Mouse (Mus musculus) T-cell, adult 66 days (primary cell): Measurements from ENCODE around the gene Cd68. TPM values are rescaled to one million over a fixed set of nuclear protein-coding genes. Genes with fewer than 3 reads are reported as not detected.

Source experiments
- total RNA-seq, 2 experiments: library from RNA; stranded (reverse); gene quantifications; 3 replicates in 1 of 2; 4 replicates in 1 of 2; pipeline ENCODE4 v1.2.4; 2023

Gene Cd68
- 10 to 100 TPM; 13.1 to 17.2 TPM for total RNA-seq

GRCm38 (mm10) chr11:69665961-69666664, at the start of gene Cd68:
TSS of gene Cd68 (minus strand) at chr11:69666153.

GRCm38 (mm10) chr11:69695361-69696181, 29.6 kb upstream of the Cd68 start, which contains the start of the genes Tnfsf12 and Tnfsfm13:
TSS of gene Tnfsf12 (minus strand) at chr11:69695849.
TSS of gene Tnfsfm13 (minus strand) at chr11:69696098.

DNA sequence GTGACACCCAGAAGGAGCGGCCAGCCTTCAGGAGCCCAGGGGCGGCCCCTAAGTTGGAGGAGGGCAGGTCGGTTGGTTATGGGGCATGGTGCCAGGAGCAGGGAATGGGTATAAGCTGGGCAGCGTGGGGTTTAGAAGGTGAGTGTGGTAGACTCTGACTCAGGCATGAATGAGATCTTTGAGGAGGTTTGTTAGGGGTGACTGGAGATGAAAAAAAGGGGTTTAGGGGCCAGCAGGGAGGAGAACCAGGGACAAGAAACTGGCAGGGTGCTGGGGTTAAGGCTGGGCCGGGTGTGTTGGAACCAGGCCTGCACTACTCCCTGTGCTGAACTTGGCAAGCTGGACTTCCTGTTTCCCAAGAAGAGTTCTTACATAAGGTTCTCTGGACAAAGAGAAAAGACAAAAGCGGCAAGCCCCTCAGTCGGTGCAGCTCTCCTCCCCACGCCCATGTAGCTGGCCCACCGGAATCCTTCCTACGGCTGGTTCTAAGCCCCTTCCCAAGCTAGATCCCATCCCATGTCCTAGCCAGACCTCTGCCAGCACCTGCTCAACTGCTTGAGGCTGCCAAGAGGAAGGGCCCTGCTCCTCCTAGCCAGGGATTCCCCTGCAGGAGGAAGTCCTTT, 19.7 kb upstream of the Cd68 start, which contains the start of gene Tnfsf13:
TSS of gene Tnfsf13 (minus strand) at position 259 of the 623 bp plus-strand sequence.

DNA sequence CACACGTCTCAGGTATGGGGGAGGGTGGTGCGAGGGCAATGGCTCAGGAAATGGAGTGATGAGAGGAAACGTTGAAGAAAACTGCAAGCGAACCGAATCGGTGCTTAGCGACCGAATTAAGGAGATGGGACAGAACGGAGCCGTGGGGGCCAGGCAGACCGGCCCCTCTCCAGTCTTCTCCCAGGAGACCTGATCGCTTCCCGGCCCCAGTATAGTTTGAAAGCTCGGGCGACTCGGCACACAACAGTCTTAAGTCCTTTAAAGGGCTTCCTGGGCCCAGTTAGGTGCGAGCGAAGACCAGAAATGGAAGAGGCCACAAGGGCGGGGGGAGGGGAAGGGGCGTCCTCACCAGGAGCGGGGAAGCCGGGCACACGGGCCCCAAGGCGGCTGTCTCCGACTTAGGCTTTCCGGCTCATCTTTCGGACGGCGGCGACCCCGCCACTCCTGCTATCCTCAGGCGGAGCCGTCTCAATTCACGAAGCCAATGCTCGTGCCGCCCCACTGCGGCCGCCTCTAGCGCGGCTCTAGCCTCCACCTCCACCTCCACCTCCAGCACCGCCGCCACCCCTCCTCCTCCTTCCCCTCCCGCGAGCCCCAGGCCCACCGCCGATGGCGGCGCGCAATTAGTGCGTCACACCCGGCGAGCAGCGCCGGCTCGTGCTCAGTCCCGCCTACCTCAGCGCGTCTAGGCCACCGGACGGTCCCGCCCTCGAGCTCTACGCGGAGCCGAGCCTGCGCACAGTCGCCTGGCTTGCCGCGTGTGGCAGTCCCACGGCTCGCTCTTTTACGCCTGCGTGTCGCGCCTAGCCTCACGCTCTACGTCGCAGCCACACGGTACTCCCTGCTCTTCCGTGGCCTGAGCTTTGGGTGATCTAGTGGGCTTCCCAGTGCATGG, 15.6 kb upstream of the Cd68 start, which contains the start of gene Senp3:
TSS of gene Senp3 (minus strand) at position 771 of the 895 bp plus-strand sequence.

GRCm38 (mm10) chr11:69672211-69672706, 6.3 kb upstream of the Cd68 start, which contains the start of gene Eif4a1:
TSS of gene Eif4a1 (minus strand) at chr11:69672423.

DNA sequence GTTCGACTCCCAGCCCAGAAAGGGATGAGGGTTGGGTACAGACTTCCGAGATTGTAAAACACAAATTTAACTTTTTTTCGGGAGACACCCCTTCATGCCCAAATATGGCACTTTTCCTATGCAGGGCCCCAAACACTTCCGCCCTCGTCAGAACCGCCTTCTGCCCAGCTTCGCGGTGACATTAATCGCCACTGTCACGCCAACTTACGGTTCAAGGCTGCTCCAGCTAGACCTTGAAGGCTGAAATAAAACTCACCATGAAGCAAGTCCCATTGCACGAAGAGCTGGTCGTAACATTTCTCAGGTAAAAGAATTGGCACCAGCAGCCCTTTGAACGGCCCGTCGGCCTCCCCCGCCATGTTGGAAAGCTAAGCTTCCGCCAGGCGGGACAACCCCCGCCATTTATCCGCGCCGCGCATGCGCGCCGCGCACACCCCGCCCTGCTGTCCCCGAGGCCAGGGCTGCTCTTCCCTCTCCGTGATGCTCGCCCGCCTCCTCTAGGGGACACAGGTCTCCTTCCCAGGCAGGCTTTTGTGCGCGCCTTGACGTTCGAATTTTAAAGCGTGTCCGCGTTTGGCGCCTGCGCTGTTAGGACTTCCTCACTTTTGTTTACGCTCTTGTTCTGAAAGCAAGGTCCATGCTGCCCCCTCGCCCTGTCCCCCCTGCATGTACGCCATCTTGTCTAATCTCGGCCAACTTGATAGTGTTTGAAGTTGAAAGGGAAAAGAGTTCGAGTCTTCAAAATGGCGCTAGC, 3.6 kb downstream of the Cd68 start, which contains the start of gene Mpdu1:
TSS of gene Mpdu1 (minus strand) at position 430 of the 754 bp plus-strand sequence.

DNA sequence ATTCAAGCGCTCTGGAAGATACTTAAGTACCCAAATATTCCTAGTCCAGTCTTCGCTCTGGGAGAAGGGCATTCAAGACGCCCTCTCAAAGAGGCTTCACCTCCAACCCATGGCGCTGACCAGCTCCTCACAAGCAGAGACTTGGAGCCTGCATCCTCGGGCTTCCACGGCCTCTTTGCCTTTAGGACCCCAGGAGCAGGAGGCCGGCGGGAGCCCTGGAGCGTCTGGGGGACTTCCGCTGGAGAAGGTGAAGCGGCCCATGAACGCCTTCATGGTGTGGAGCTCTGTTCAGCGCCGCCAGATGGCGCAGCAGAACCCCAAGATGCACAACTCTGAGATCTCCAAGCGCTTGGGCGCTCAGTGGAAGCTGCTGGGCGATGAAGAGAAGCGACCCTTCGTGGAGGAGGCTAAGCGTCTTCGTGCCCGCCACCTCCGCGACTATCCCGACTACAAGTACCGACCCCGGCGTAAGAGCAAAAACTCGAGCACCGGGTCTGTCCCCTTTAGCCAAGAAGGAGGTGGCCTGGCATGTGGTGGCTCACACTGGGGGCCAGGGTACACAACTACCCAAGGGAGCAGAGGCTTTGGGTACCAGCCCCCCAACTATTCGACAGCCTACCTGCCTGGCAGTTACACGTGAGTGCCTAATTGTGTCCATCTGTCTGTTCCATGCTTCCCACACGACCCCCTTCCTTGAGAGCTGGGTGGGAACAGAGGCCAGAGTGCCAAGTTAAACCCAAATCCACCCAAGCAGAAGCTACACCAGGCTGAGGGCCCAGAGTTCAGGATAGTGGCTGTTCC, 10.5 kb downstream of the Cd68 start, which contains the start of gene Sox15:
TSS of gene Sox15 (plus strand) at position 51 of the 801 bp plus-strand sequence.

GRCm38 (mm10) chr11:69632284-69633089, 33.5 kb downstream of the Cd68 start, which contains the start of gene Fxr2:
TSS of gene Fxr2 (plus strand) at chr11:69632990.

GRCm38 (mm10) chr11:69621571-69622268, 44.2 kb downstream of the Cd68 start, which contains the start of gene Sat2:
TSS of gene Sat2 (plus strand) at chr11:69622024.

GRCm38 (mm10) chr11:69617805-69618204, 48.1 kb downstream of the Cd68 start, which contains the start of gene Shbg:
TSS of gene Shbg (minus strand) at chr11:69617905.

Other genes with a start within 250 kb of the Cd68 start
- under 1 TPM; 0.03 TPM for gene Dnah2, start 117.0 kb downstream of the Cd68 start, total RNA-seq
- 1 to 10 TPM in 1 of 2 experiments, under 1 TPM in 1; 0.86 to 1.5 TPM for gene Efnb3, start 105.9 kb downstream of the Cd68 start, total RNA-seq
- 10 to 100 TPM; 16.2 TPM for gene Wrap53, start 85.9 kb downstream of the Cd68 start, total RNA-seq
- gene Trp53, start 85.8 kb downstream of the Cd68 start, total RNA-seq = 100 to 1,000 TPM; 146 to 161 TPM
- 1 to 10 TPM; 1.3 to 3.2 TPM for gene Atp1b2, start 60.2 kb downstream of the Cd68 start, total RNA-seq
- not detected for gene Shbg, start 48.2 kb downstream of the Cd68 start, total RNA-seq
- gene Sat2, start 44.1 kb downstream of the Cd68 start, total RNA-seq = not detected
- gene Fxr2, start 33.2 kb downstream of the Cd68 start, total RNA-seq = 10 to 100 TPM; 77.7 to 93.7 TPM
- gene Sox15, start 10.8 kb downstream of the Cd68 start, total RNA-seq = under 1 TPM; 0.71 to 0.90 TPM
- gene Mpdu1, start 3.5 kb downstream of the Cd68 start, total RNA-seq = 10 to 100 TPM; 69.8 to 73.0 TPM
- 100 to 1,000 TPM; 875 to 923 TPM for gene Eif4a1, start 6.3 kb upstream of the Cd68 start, total RNA-seq
- 100 to 1,000 TPM in 1 of 2 experiments, 10 to 100 TPM in 1; 99.8 to 112 TPM for gene Senp3, start 15.9 kb upstream of the Cd68 start, total RNA-seq
- not detected for gene Tnfsf13, start 19.6 kb upstream of the Cd68 start, total RNA-seq
- gene Tnfsf12, start 29.7 kb upstream of the Cd68 start, total RNA-seq = 1 to 10 TPM in 1 of 2 experiments, under 1 TPM in 1; 0.47 to 1.3 TPM
- gene Tnfsfm13, start 29.9 kb upstream of the Cd68 start, total RNA-seq = under 1 TPM in 1 of 2 experiments, not detected in 1; 0.36 TPM
- 100 to 1,000 TPM; 156 to 172 TPM for gene Polr2a, start 92.5 kb upstream of the Cd68 start, total RNA-seq
- not detected for gene Slc35g3, start 95.8 kb upstream of the Cd68 start, total RNA-seq
- gene Zbtb4, start 99.8 kb upstream of the Cd68 start, total RNA-seq = 10 to 100 TPM; 46.9 to 48.0 TPM
- 1 to 10 TPM; 3.7 to 4.6 TPM for gene Chrnb1, start 129.8 kb upstream of the Cd68 start, total RNA-seq
- gene Fgf11, start 135.7 kb upstream of the Cd68 start, total RNA-seq = not detected
- gene Tmem102, start 139.5 kb upstream of the Cd68 start, total RNA-seq = not detected
- gene Gm39566, start 149.1 kb upstream of the Cd68 start, total RNA-seq = not detected
- not detected for gene Spem2, start 152.3 kb upstream of the Cd68 start, total RNA-seq
- gene Spem1, start 156.0 kb upstream of the Cd68 start, total RNA-seq = not detected
- gene Nlgn2, start 171.6 kb upstream of the Cd68 start, total RNA-seq = 1 to 10 TPM in 1 of 2 experiments, under 1 TPM in 1; 0.95 to 1.3 TPM
- 10 to 100 TPM; 18.6 to 19.6 TPM for gene Tmem256, start 172.4 kb upstream of the Cd68 start, total RNA-seq
- gene Plscr3, start 180.2 kb upstream of the Cd68 start, total RNA-seq = 10 to 100 TPM; 13.7 to 17.8 TPM
- not detected for gene Tnk1, start 192.6 kb upstream of the Cd68 start, total RNA-seq
- gene Tmem95, start 211.9 kb upstream of the Cd68 start, total RNA-seq = not detected
- gene Kctd11, start 215.3 kb upstream of the Cd68 start, total RNA-seq = 1 to 10 TPM; 1.5 to 2.1 TPM
- 100 to 1,000 TPM; 462 TPM for gene Acap1, start 229.4 kb upstream of the Cd68 start, total RNA-seq
- gene 2810408A11Rik, start 234.8 kb upstream of the Cd68 start, total RNA-seq = 1 to 10 TPM; 3.5 to 3.6 TPM
- 10 to 100 TPM; 64.4 to 66.0 TPM for gene Neurl4, start 234.9 kb upstream of the Cd68 start, total RNA-seq
- gene Gps2, start 247.7 kb upstream of the Cd68 start, total RNA-seq = 100 to 1,000 TPM; 132 to 133 TPM